Mouse (Mus musculus) stomach, postnatal 0 days (tissue): ENCODE measurements at regions not wholly inside any gene's neighbourhood (a gene's known extent, or its start where the extent isn't known, plus 50 kb on each side); places are given as distances from the start of the nearest gene placed in this dataset.

Experiments
- ATAC-seq: fragments of 200-750 bp; cut with Nextera tagmentation; 2 replicates; pipeline ENCODE4 v1.8.0; 2017; ENCODE audit not compliant: low FRiP score, low TSS enrichment
- DNase-seq: peaks from one replicate; pipeline ENCODE4 v3.0.0-alpha.2; 2016; ENCODE audit warnings: low spot score
- H3K27ac ChIP-seq: fragments of 300-500 bp; sonication (generic); replicated peaks from 2 replicates; pipeline ENCODE4 v1.5.1; 2014; ENCODE audit warnings: mild to moderate bottlenecking, control low read depth
- H3K27me3 ChIP-seq: fragments of 300-500 bp; sonication (generic); 2 replicates; pipeline ENCODE4 v1.6.1; 2014; ENCODE audit warnings: low read length; ENCODE audit not compliant: control insufficient read depth, insufficient read depth
- H3K36me3 ChIP-seq: fragments of 300-500 bp; sonication (generic); 2 replicates; pipeline ENCODE4 v1.6.1; 2014; ENCODE audit warnings: low read length, mixed read lengths; ENCODE audit not compliant: control insufficient read depth, insufficient read depth
- H3K4me1 ChIP-seq: fragments of 300-500 bp; sonication (generic); replicated peaks from 2 replicates; pipeline ENCODE4 v1.6.1; 2014; ENCODE audit warnings: antibody characterized with exemption; ENCODE audit not compliant: control insufficient read depth, insufficient read depth
- H3K4me2 ChIP-seq: fragments of 300-500 bp; sonication (generic); replicated peaks from 2 replicates; pipeline ENCODE4 v1.6.1; 2014; ENCODE audit warnings: low read depth, mild to moderate bottlenecking, control low read depth, moderate library complexity
- H3K4me3 ChIP-seq: fragments of 300-500 bp; sonication (generic); 2 replicates; pipeline ENCODE4 v1.5.1; 2014; ENCODE audit warnings: low read depth, low read length, control low read depth
- H3K9ac ChIP-seq: fragments of 300-500 bp; sonication (generic); 2 replicates; pipeline ENCODE4 v1.6.1; 2014; ENCODE audit warnings: mild to moderate bottlenecking, low read length, control low read depth, mixed read lengths
- H3K9me3 ChIP-seq: fragments of 300-500 bp; sonication (generic); 2 replicates; pipeline ENCODE4 v1.6.1; 2016; ENCODE audit warnings: low read length; ENCODE audit not compliant: control insufficient read depth
- CTCF ChIP-seq: IDR thresholded peaks from 2 replicates; pipeline ENCODE4 v1.5.1; 2016; ENCODE audit warnings: antibody characterized with exemption, low read depth, mild to moderate bottlenecking, moderate library complexity
- EP300 ChIP-seq: optimal IDR thresholded peaks from 2 replicates; pipeline ENCODE3; 2016; ENCODE audit warnings: antibody characterized with exemption
- WGBS: fragments of 180-500 bp; shearing (Covaris S2); extraction: QIAGEN DNeasy Blood & Tissue Kit; methylation state at CpG from one replicate; pipeline ENCODE4 v1.1.7; 2014; 5-methylcytosine and 5-hydroxymethylcytosine counted together

DNA sequence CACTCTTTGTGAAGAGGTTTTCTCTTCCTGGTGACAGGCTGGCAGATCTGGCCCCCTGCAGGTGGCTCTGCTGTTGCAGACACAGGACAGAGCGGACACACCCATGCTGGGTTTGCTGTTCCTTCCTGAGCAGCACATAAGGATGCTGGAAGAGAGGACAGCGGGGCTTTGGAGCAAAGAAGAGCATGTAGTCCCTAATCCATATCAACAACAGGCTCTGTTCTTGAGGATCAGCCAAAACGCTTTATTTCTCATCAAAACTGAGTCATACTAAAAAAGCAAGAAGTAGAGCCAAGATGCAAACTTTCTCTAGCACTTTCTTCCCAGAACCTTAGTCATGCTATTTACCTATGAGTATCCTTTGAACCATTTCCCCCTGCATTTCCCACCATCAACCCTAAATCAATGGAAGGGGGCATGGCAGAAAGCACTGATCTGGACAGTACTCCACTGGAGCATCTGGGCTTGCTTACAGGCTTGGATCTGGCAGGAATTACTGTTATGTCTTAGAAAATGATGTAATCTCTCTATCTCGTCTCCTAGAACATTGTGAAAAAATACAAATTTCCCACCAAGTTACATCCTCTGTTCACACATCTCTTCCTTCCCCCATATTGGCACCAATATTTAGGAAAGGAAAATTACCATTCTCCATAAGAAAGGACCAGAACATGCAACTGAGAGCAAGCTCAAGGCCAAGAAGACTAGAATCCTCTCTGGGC, 2294.7 kb upstream of the Lrrc6 start:
- WGBS = 51% methylated on average over 4 of the region's 4 CpGs
- H3K27me3 ChIP-seq = no peaks in the 10 kb centered on the region
- peak; percentile 33 for TF ChIP-seq CTCF
- TF ChIP-seq EP300 = no peak

DNA sequence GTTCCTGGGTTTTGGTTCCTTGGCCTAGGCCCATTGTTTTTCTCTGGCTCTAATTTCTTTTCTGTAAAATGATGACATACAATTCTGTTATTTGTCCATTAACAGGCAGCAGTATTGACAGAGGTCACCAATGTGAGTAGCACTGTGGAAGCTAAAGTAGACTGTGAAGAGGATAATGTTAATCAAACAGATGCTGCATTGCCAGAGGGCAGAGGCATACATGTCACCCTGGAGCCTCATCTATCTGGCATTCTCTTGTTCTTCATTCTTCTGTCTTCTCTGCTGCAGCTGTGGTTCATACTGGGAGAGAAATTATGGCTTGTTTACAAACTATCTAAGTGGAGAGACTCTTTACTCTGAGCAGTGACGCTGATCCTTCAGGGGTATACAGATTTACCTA, 2259.2 kb upstream of the Lrrc6 start:
- Histone ChIP-seq H3K9ac (no peak overlapping the region), H3K4me3 (no peak overlapping the region), H3K27ac (no peak overlapping the region), H3K9me3 (no peaks in the 10 kb centered on the region), H3K36me3 (no peaks in the 10 kb centered on the region), H3K4me2 (no peak overlapping the region), H3K27me3 (no peaks in the 10 kb centered on the region), H3K4me1 (no peaks in the 10 kb centered on the region)
- ATAC-seq = no peak
- WGBS = 34% methylated on average over 1 of the region's 1 CpGs
- TF ChIP-seq EP300 (no peak), CTCF (no peak)
- DNase-seq = no peak

More for the DNA sequence above, 2294.7 kb upstream of the Lrrc6 start:
- ATAC-seq (no peak), DNase-seq (no peak)
- H3K9ac ChIP-seq = no peak overlapping the region
- H3K36me3 ChIP-seq = no peaks in the 10 kb centered on the region
- H3K4me2 ChIP-seq = no peak overlapping the region
- H3K4me3 ChIP-seq = no peak overlapping the region
- no peaks in the 10 kb centered on the region for H3K4me1 ChIP-seq
- no peak overlapping the region for H3K27ac ChIP-seq
- H3K9me3 ChIP-seq = no peaks in the 10 kb centered on the region

DNA sequence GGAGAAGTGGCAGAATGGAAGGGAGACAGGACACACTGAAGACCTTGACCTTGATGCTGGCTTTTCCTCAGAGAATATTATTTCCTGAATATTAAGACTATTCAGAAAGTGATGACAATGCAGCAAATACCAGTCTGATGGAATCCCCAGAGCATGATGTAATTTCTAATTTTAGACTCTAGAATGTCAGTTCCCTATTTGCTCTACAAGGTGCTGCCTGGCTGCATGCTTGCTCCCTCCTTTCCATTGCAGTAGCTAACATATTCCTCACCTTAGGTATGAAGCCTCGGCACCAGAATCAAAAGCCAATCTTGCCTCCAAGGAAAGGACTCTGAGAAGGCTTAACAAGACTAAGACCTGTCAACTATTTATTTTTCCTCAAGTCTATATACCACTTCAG, 2254.5 kb upstream of the Lrrc6 start:
- Histone ChIP-seq H3K9ac (no peak overlapping the region), H3K9me3 (no peaks in the 10 kb centered on the region), H3K27ac (no peak overlapping the region), H3K4me2 (no peak overlapping the region), H3K27me3 (no peaks in the 10 kb centered on the region), H3K4me3 (no peak overlapping the region), H3K4me1 (no peaks in the 10 kb centered on the region), H3K36me3 (no peaks in the 10 kb centered on the region)
- DNase-seq (no peak), ATAC-seq (no peak)
- WGBS = 83% methylated on average over 1 of the region's 1 CpGs
- TF ChIP-seq EP300 (no peak), CTCF (no peak)

DNA sequence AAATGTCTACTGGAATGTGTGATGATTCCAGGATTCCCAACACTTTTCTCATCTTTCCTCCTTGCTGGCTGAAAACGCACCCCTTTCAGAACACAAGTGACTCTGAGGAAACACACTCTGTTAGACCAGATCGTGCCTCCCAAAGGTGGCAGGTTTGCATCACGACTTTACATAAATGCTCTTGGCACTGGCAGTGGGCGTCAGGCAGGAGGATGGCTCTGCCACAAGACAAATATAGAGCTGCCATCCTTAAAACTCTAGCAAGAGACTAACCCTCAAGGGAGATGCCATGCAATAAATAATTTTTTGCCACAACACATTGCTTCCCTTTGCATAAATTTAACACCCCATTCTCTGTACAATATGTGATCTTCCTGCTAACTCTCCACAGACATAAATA, 2254.1 kb upstream of the Lrrc6 start:
- Histone ChIP-seq H3K4me2 (no peak overlapping the region), H3K36me3 (no peaks in the 10 kb centered on the region), H3K27me3 (no peaks in the 10 kb centered on the region), H3K27ac (no peak overlapping the region), H3K9ac (no peak overlapping the region), H3K4me3 (no peak overlapping the region), H3K4me1 (no peaks in the 10 kb centered on the region), H3K9me3 (no peaks in the 10 kb centered on the region)
- no peak for TF ChIP-seq CTCF
- no peak for TF ChIP-seq EP300
- DNase-seq = no peak
- ATAC-seq = no peak
- 82% methylated on average over 4 of the region's 4 CpGs for WGBS

DNA sequence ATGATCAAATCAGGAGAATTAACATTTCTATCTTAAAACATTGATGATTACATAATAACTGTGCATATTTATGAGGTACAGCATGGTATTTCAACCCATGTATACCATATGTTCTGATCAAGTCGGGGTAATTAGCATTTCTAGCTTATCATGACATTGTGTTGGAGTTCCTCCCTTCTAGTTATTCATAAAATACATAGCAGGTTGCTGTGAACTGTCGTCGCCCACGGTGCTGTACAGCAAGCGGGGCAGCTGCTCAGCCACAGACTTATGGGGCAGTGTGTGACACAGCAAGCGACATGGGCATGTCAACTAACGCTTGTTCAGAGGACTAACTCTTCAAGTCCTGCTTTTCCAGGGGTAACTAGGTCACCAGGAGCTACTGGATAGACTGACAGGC, 2238.6 kb upstream of the Lrrc6 start:
- no peak for TF ChIP-seq EP300
- no peak for TF ChIP-seq CTCF
- no peak for DNase-seq
- Histone ChIP-seq H3K4me1 (no peaks in the 10 kb centered on the region), H3K27ac (no peak overlapping the region), H3K4me3 (no peak overlapping the region), H3K9ac (no peak overlapping the region), H3K4me2 (no peak overlapping the region), H3K36me3 (no peaks in the 10 kb centered on the region), H3K27me3 (no peaks in the 10 kb centered on the region), H3K9me3 (no peaks in the 10 kb centered on the region)
- 83% methylated on average over 7 of the region's 7 CpGs for WGBS
- ATAC-seq = no peak

DNA sequence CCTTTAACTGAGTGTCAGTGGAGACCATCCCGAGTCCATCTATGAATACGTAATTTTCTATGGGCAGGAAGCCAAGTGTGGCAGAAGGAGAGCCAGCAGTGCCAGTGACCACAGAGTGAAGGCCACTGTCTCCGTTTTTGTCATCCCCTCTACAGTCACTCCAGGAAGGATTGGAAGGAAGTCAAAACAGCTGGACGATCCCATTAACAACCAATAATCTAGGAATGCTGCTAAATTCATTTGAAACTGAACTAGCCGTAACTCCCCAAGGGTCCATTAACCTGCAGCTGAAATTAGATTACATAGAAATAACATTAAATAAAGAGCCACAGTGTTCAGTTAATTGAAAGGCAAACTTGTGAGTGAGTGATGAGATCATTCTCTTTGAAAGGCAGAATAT, 2220.5 kb upstream of the Lrrc6 start:
- 61% methylated on average over 5 of the region's 5 CpGs for WGBS

More for the DNA sequence above, 2220.5 kb upstream of the Lrrc6 start:
- Histone ChIP-seq H3K27me3 (no peaks in the 10 kb centered on the region), H3K27ac (no peak overlapping the region), H3K9ac (no peak overlapping the region), H3K4me2 (no peak overlapping the region), H3K9me3 (no peaks in the 10 kb centered on the region), H3K4me1 (no peaks in the 10 kb centered on the region), H3K36me3 (no peaks in the 10 kb centered on the region), H3K4me3 (no peak overlapping the region)
- TF ChIP-seq CTCF (no peak), EP300 (no peak)
- ATAC-seq (no peak), DNase-seq (no peak)
